Mouse (Mus musculus) left cerebral cortex, adult 6 months (tissue): ENCODE measurements around the gene Mfsd4b3. TPM values are rescaled to one million over a fixed set of nuclear protein-coding genes. Genes with fewer than 3 reads are reported as not detected.

Experiments used
- long read RNA-seq, 2 experiments: library from polyadenylated mRNA; unstranded; transcript quantifications; one replicate each; pipeline ENCODE4 v2.0.0; 2019 to 2020
- polyA plus RNA-seq: library from polyadenylated mRNA; unstranded; fragments of <200 nt; fragmentation: Nextera tagmentation; gene quantifications from 2 replicates; pipeline ENCODE4 v1.2.3, GENCODE M21; 2021

The Mfsd4b3 gene
- polyA plus RNA-seq = 0.09 and 0.13 TPM in 2 replicates
- long read RNA-seq, experiment 1, partial matches to known transcripts = 0 of 1 reads
- long read RNA-seq, experiment 1, other reads (novel, unspliced or antisense) = 1 of 1 reads
- long read RNA-seq, experiment 2 = 0 reads

DNA sequence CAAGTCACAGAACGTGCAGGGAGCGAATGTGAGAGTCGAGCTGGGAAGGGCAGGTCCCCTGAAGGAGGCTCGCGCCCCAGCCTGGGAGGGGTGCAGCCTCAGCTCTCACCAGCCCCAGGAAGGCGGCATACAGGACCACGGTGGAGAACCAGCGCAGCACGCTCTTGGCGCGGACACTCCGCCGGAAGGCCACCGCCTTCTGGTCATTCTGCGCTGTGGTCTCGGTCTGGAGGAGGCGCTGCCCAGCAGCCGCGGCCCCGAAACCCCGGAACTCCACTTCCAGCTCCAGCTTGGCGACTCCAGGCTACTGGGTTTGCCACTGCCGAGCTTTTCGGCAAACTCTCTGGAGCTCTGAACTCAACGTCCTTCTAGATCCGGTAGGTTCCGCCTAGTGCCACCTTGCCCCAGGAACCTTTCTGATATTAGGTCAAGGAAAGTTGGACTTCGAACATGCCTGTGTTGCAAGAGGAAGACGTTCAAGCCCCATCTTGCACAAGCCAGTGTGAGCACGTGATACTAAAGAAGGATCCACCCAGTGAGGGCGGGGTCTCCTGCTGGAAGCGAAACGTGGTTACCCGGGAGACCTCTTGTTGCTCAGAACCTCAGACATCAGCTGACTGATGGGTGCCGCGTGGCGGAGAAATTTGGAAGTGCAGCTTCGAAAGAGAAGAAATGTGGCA, at the start of gene Mfsd4b3:
TSS of gene Mfsd4b3 (minus strand) at position 393 of the 680 bp plus-strand sequence.

DNA sequence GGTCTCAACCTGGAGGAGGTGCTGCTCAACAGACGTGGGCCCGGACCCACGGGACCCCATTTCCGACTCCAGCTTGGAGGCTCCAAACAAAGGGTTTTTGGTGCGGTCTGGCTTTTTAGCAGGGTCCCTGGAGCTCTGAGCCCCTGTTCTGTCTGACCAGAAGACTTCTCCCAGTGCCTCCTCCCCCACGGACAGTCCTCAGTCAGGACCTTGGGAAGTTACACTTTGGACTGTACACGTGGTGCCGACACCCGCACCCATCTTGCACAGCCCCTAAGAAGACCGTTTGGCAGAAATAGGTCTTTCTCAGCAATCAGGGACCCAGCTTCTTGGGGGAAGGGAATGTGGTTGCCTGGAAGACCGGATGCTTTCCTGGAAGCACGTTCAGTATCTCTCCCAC, 26.5 kb upstream of the Mfsd4b3 start, which contains the start of gene Mfsd4b5:
TSS of gene Mfsd4b5 (minus strand) at position 181 of the 400 bp plus-strand sequence.

DNA sequence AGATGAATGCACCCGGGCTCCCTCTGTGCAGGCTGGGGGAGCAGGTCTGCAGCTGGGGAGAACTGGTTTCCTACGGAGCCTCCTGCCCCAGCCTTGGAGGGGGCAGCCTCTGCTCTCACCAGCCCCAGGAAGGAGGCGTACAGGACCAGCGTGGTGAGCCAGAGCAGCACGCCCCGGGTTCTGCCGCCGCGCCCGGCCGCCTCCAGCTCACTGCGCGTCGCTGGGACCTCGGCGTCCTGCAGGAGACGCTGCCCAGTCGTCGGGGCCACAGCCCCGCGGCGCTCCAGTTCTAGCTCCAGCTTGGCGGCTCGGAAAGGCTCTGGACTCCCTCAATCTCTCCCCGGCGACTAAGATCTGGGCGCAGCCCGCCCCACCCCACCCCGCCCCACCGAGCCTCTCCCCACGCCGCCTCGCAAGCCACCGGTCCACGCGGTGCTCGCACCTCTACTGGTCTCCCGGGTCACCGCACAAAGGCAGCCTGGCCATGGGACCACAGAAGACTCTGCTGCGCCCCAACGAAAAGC, 33.3 kb downstream of the Mfsd4b3 start, which contains the start of gene Mfsd4b2:
TSS of gene Mfsd4b2 (minus strand) at position 308 of the 524 bp plus-strand sequence.

DNA sequence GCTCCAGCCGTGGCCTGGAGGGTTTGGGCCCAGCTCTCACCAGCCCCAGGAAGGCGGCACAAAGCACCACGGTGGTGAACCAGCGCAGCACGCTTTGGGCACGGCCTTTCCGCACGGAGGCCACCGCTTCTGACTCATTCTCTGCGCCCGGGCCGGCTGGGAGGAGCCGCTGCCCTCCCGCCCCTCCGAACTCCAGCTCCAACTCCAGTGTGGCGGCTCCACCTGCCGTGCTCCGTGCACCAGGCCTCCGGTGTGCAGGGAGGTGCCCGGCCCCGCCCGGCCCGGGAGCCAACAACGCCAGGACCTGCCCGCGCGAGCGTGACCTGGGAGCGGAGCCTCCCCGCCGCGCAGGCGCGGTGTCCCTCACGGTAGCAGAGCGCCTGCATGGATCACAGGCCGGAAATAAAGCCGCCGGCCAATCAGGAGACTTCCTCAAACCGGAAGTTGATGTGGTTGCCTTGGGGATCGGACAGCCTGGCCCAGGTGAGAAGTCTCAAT, 61.0 kb downstream of the Mfsd4b3 start, which contains the start of gene Mfsd4b4:
TSS of gene Mfsd4b4 (minus strand) at position 365 of the 498 bp plus-strand sequence.

Other genes starting within 250 kb of the Mfsd4b3 start
- 2.7 and 2.9 TPM in 2 replicates for gene Rev3l, start 228.0 kb downstream of the Mfsd4b3 start, polyA plus RNA-seq
- gene Mfsd4b4, start 60.9 kb downstream of the Mfsd4b3 start, polyA plus RNA-seq = 2.8 and 3.0 TPM in 2 replicates
- gene Mfsd4b2, start 33.2 kb downstream of the Mfsd4b3 start, polyA plus RNA-seq = not detected in 2 replicates
- not detected in 2 replicates for gene Mfsd4b5, start 26.5 kb upstream of the Mfsd4b3 start, polyA plus RNA-seq
- gene Mfsd4b1, start 65.1 kb upstream of the Mfsd4b3 start, polyA plus RNA-seq = 0.40 and 0.44 TPM in 2 replicates
- 0.33 and 0.38 TPM in 2 replicates for gene Slc16a10, start 182.1 kb upstream of the Mfsd4b3 start, polyA plus RNA-seq